Mouse (Mus musculus): ENCODE results near the gene 9830107B12Rik.

The 9830107B12Rik gene

GRCm38 (mm10) chr17:48094820-48095680 lies 51.0 kb downstream of the 9830107B12Rik start:
- DNase-seq (ENCODE audit: low read depth) = no peak

GRCm38 (mm10) chr17:48093286-48093817 lies 52.7 kb downstream of the 9830107B12Rik start:
- no peak for DNase-seq (ENCODE audit: low read depth)

- no peak for DNase-seq (ENCODE audit: low read depth)
Measured at GRCm38 (mm10) chr17:48090305-48090704, 55.8 kb downstream of the 9830107B12Rik start.

- no peak for DNase-seq (ENCODE audit: low read depth)
Measured at GRCm38 (mm10) chr17:48089446-48089845, 56.6 kb downstream of the 9830107B12Rik start.

- no peak for DNase-seq (ENCODE audit: low read depth)
Measured at GRCm38 (mm10) chr17:48089019-48089418, 57.0 kb downstream of the 9830107B12Rik start, which contains the start of gene 1700067P10Rik. Gene 1700067P10Rik (plus strand): TSS chr17:48089319.

- no peak for DNase-seq (ENCODE audit: low read depth)
Measured at GRCm38 (mm10) chr17:48080626-48081025, 65.4 kb downstream of the 9830107B12Rik start.

Measured in c-Kit-positive CD71-negative TER-119-negative erythroid progenitor cells, embryonic 14.5 days (primary cell).